Mouse (Mus musculus) brain, embryonic 14.5 days (tissue): ENCODE measurements around the gene Klhl23.

Experiments
- CTCF ChIP-seq: fragments of 200-500 bp; IDR thresholded peaks from 2 replicates; pipeline ENCODE4 v1.5.1; 2012; ENCODE audit warnings: inconsistent platforms, mild to moderate bottlenecking, moderate library complexity, borderline replicate concordance; ENCODE audit not compliant: insufficient read depth, insufficient read length; ENCODE audit errors: extremely low read depth
- POLR2A ChIP-seq: fragments of 200-500 bp; IDR thresholded peaks from 2 replicates; pipeline ENCODE4 v1.6.1; 2012; ENCODE audit warnings: mild to moderate bottlenecking, inconsistent platforms, borderline replicate concordance; ENCODE audit not compliant: poor library complexity, insufficient read depth, insufficient read length, severe bottlenecking; ENCODE audit errors: extremely low read depth

DNA sequence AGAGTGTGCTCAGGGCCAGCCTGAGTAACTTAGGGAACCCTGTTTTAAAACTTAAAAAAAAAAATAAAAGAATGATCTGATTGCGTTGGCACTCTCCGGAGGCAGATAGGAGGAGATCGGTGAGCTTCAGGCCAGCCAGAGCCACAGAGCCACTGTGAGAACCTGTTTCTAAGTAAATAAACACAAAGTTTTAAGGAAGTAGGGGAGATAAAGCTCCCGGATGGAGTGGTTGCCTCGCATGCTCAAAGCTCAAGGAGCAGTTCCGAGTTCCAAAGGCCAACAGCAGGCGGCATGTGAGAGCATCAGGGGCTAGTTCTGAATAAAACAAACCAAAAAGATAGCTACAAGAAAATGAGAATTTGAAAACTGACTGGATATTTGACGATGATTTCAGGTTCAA lies 34.6 kb downstream of the Klhl23 start:
- TF ChIP-seq CTCF, result no peak
- TF ChIP-seq POLR2A, result no peak
